Mouse (Mus musculus): ENCODE results near the gene Dvl1. TPM values are rescaled to one million over a fixed set of nuclear protein-coding genes. Genes with fewer than 3 reads are reported as not detected.

The Dvl1 gene
- polyA plus RNA-seq, 1 experiment from 2014 or later = 10.6 TPM

DNA sequence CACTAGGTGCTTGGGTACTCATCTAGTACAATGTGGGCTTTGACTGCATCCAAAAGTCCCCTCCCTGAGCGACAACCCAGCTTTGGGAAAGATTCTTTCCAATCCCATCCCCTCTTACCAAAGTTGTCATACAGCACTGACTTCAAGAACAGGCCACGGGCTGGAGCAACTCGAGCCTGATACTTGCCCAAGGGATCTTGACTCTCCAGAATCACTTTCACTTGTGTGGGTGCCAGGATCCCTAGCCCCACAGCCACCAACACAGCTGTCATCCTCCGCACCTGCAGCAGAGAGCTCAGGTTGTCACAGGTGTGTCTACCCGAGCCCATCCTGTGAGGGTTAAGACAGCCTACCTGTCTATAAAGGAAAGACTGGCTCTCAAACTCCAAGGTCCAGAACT, 42.1 kb downstream of the Dvl1 start:
- Histone ChIP-seq H3K27me3 (no peaks in the 10 kb centered on the region), H3K9ac (replicated peaks) (no peak overlapping the region), H3K4me2 (replicated peaks) (no peak overlapping the region), H3K27ac (replicated peaks) (no peak overlapping the region), H3K9me3 (no peaks in the 10 kb centered on the region), H3K4me3 (no peak overlapping the region), H3K4me1 (peaks cover 34% of the 10 kb centered on the region), H3K36me3 (peaks cover 53% of the 10 kb centered on the region)
- ATAC-seq (replicated peaks) = no peak
- WGBS = 85% methylated on average over 5 of the region's 5 CpGs

DNA sequence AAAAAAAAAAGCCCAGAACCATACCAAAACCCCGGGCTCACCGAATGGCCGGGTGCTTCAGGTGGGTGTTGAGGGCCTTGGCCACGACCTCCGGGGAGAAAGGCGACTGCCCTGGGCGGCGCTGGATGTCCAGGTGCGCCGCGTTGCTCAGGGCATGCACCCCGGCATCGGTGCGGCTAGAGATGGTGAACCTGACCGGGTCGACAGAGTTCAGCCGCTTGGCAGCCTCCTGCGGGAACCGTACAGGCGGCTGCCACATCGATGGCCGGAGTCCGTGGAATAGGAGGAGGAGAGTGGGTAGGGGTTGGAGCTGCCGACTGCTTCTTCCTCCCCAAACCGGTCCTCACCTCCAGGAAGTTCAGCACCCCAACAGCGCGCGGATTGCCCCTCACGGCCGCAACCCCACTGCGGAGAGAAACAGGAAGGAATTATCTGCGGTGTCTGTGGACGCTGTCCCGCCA, 43.8 kb downstream of the Dvl1 start:
- under 1% methylated on average over 33 of the region's 34 CpGs for WGBS
- H3K27me3 ChIP-seq = no peaks in the 10 kb centered on the region
- peak overlapping the region; percentile 98 for H3K9ac ChIP-seq (replicated peaks)
- no peak for ATAC-seq (replicated peaks)
- 0 out of 2 replicates have a peak overlapping the region, but pooled peaks have one; percentile 100 for H3K27ac ChIP-seq (replicated peaks)
- H3K4me2 ChIP-seq (replicated peaks) = peak overlapping the region; percentile 95
- H3K4me3 ChIP-seq = peak overlapping the region; percentile 100
- no peaks in the 10 kb centered on the region for H3K9me3 ChIP-seq
- peaks cover 52% of the 10 kb centered on the region for H3K4me1 ChIP-seq
- peaks cover 42% of the 10 kb centered on the region for H3K36me3 ChIP-seq

DNA sequence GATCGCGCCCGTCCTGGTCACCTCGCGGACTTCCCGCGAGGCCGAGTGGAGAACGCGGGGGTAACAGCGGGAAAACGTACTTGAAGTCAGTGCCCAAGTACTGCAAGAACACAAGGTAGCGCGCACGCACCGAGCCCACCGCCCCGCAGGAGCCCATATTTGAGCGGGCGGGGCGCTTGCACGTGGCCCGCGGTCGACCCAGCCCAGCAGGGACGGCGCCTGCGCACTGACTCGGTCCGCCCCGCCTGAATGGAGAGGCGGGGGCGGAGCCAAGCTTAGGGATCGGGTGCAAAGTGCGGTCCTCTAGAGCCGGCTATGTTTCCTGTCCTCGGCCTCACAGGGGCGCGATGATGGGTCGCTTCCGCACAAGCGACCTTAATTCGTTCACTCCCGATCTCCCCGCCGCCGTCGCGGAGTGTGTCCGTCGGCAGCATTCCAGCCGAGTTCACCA, 44.4 kb downstream of the Dvl1 start, which contains the start of the genes Pusl1 and Acap3:
Gene Pusl1 (minus strand): TSS at position 231 of the 451 bp plus-strand sequence.
Gene Acap3 (plus strand): TSS at position 272 of the 451 bp plus-strand sequence.
- Histone ChIP-seq H3K9ac (replicated peaks) (peak within 1 kb of the TSS; percentile 98), H3K36me3 (peaks cover 42% of the 10 kb centered on the region), H3K27me3 (no peaks in the 10 kb centered on the region), H3K4me1 (peaks cover 52% of the 10 kb centered on the region), H3K27ac (replicated peaks) (peak within 1 kb of the TSS; percentile 100), H3K4me3 (peak within 1 kb of the TSS; percentile 100), H3K4me2 (replicated peaks) (peak within 1 kb of the TSS; percentile 95), H3K9me3 (no peaks in the 10 kb centered on the region)
- peak; percentile 85 for ATAC-seq (replicated peaks)
- WGBS = under 1% methylated on average over 52 of the region's 52 CpGs

DNA sequence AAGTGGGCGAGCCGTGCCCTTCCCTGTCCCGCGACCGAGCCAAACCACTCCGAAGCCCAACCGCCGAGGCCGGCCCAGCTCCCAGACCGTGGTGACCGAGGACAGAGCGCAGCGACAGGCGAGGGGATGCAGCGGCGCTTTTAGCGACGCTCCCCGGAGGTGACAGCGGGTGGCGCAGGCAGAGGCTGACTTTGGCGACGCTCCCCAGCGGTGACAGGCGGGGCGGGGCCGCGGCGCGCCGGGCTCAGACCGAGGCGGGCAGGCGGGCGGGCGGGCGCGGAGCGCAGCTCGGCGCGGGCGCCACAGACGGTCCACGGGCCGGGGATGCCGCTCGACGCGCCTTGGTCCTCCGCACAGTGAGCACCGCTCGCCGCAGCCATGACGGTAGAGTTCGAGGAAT, 44.8 kb downstream of the Dvl1 start:
- peak overlapping the region; percentile 95 for H3K4me2 ChIP-seq (replicated peaks)
- peaks cover 42% of the 10 kb centered on the region for H3K36me3 ChIP-seq
- under 1% methylated on average over 54 of the region's 56 CpGs for WGBS
- H3K27me3 ChIP-seq = no peaks in the 10 kb centered on the region
- peak overlapping the region; percentile 100 for H3K4me3 ChIP-seq
- peak overlapping the region; percentile 98 for H3K9ac ChIP-seq (replicated peaks)
- peaks cover 52% of the 10 kb centered on the region for H3K4me1 ChIP-seq
- ATAC-seq (replicated peaks) = peak; percentile 91
- H3K27ac ChIP-seq (replicated peaks) = peak overlapping the region; percentile 100
- H3K9me3 ChIP-seq = no peaks in the 10 kb centered on the region

DNA sequence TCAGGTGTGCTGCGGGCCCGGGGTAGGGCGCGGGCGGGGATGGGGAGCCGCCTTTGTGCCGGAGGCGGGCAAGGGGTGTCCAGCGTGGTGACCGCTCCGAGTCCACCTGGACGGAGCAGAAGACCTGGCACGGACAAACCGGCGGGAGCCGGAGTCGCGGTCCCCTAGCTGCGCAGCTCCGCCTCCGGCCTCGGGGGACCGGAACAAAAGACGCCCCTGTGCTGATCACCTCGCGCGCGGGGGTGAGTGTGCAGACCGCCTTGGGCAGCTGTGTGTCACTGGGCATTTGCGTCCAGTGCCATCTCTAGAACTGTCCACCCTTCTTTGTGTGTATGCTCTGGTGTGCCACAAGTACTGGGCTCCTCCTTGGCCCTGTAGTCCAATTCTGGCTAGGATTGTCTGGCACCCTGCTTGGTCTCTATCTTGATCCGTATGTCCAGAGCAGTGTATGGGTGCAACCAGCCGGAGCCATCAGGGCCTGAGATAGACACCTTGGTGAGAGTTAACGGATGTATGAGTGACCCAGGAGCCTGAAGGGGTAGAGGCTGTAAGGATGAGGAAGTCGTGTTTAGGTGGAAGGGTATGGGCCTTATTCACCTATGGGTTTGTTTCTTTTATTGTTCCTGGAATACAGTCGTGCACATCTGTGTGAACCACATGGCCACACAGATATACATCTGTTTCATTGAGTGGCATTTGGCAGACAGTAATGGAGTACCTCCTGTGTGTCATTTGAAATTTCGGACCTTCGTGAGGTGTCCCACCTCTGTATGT, 45.4 kb downstream of the Dvl1 start:
- 5% methylated on average over 37 of the region's 37 CpGs for WGBS
- Histone ChIP-seq H3K27me3 (no peaks in the 10 kb centered on the region), H3K36me3 (peaks cover 39% of the 10 kb centered on the region), H3K4me3 (peak overlapping the region; percentile 100), H3K9ac (replicated peaks) (peak overlapping the region; percentile 98), H3K4me2 (replicated peaks) (peak overlapping the region; percentile 95), H3K4me1 (peaks cover 52% of the 10 kb centered on the region), H3K9me3 (no peaks in the 10 kb centered on the region), H3K27ac (replicated peaks) (peak overlapping the region; percentile 100)
- peak; percentile 42 for ATAC-seq (replicated peaks)

DNA sequence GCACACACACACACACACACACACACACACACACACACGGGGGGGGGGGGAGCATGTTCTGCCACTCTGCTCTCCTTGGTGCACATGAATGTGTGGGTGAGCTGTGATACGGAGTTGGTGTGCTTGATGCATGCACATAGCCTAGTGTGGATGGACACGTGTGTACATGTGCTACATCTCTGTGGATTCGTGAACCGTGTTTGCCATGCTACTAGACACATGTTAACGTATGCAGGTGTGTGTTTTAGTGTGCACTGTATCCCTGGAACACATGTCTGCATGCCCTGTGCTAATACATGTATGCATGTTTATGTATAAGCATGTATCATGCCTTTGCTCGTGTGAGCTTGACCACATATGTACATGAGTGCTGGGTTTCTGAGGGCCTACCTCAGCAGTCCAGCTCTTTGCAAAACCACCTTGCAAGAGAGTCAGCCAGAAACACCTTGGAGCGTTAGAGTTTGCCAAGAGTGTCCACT, 46.0 kb downstream of the Dvl1 start:
- Histone ChIP-seq H3K4me3 (peak overlapping the region; percentile 100), H3K4me2 (replicated peaks) (peak overlapping the region; percentile 95), H3K4me1 (peaks cover 52% of the 10 kb centered on the region), H3K36me3 (peaks cover 37% of the 10 kb centered on the region), H3K27me3 (no peaks in the 10 kb centered on the region), H3K9me3 (no peaks in the 10 kb centered on the region), H3K27ac (replicated peaks) (no peak overlapping the region), H3K9ac (replicated peaks) (peak overlapping the region; percentile 98)
- no peak for ATAC-seq (replicated peaks)
- 65% methylated on average over 8 of the region's 8 CpGs for WGBS

DNA sequence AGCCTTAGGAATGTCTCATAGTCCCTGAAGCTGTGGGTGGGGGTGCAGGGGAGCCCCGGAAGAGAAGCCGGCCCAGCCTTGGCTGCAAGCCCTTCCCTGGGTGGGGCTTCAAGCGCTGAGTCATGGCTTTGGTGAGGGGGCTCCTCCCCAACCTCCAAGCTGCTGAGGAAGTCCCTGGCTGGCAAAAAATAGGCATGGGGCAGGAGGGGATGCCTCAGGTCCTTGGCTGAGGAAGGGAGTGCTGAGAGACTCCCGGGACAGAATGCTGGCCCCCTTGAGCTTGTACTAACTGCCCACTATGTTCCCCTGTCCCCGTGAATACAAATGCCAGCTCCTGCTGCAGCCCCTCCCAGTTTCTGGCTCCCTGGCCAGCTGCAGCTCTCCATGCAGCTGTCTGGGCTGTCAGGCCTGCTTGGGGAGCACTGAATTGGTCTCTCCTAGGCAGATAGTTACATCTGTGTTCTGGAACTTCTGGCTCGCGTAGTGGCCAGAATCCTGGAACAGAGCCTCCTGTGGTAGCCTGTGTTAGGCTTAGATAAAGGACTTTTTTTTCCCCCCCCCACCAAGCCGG, 47.2 kb downstream of the Dvl1 start:
- Histone ChIP-seq H3K27ac (replicated peaks) (peak overlapping the region; percentile 46), H3K4me3 (peak overlapping the region; percentile 100), H3K9me3 (no peaks in the 10 kb centered on the region), H3K27me3 (no peaks in the 10 kb centered on the region), H3K36me3 (peaks cover 38% of the 10 kb centered on the region), H3K4me2 (replicated peaks) (peak overlapping the region; percentile 95), H3K9ac (replicated peaks) (peak overlapping the region; percentile 98), H3K4me1 (peaks cover 51% of the 10 kb centered on the region)
- WGBS = 20% methylated on average over 8 of the region's 8 CpGs
- no peak for ATAC-seq (replicated peaks)

DNA sequence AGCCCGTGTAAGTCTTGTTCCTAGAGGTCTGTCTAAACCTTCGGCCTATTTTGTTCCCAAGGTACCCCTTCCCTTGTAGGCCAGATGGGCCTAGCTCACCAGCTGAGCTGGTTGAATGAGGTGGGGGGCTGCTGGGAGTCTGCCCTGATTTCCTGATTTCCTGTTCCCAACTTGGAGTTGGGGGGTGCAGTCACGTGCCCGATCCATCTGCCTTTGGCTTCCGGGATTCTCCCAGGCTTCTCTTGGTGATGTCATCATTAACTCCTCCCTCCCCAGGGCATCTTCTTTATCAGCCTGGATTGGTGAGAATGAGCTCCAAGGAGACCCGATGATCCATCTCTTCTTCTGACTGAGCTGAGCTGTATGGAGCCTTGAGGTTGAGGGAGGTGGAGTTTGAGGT, 48.0 kb downstream of the Dvl1 start:
- no peaks in the 10 kb centered on the region for H3K9me3 ChIP-seq
- peak overlapping the region; percentile 98; the same call in 1 of the 2 replicates for H3K9ac ChIP-seq (replicated peaks)
- peak overlapping the region; percentile 100 for H3K4me3 ChIP-seq
- H3K4me2 ChIP-seq (replicated peaks) = peak overlapping the region; percentile 95
- no peak for ATAC-seq (replicated peaks)
- 32% methylated on average over 6 of the region's 6 CpGs for WGBS
- no peaks in the 10 kb centered on the region for H3K27me3 ChIP-seq
- peaks cover 43% of the 10 kb centered on the region for H3K4me1 ChIP-seq
- H3K27ac ChIP-seq (replicated peaks) = peak overlapping the region; percentile 46
- peaks cover 39% of the 10 kb centered on the region for H3K36me3 ChIP-seq

DNA sequence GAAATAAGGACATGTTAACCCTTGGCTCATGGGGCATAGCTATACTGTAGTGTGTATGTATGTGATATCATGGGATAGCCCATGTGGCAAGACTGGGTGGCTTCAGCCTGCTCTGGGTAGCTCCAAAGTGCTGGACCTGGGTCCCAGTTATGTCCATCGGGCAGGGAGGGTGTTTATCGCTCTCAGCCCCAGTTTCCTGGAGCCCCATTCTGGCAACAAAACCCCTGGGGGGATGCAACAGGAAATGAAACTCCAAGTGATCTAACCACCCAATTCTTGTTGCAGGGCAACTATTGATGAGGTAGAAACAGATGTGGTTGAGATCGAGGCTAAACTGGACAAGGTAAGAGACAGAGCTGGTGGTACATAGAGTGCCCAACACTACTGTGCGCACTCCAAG, 48.6 kb downstream of the Dvl1 start:
- H3K9me3 ChIP-seq = no peaks in the 10 kb centered on the region
- H3K27ac ChIP-seq (replicated peaks) = no peak overlapping the region
- peaks cover 37% of the 10 kb centered on the region for H3K4me1 ChIP-seq
- no peak overlapping the region for H3K9ac ChIP-seq (replicated peaks)
- peak overlapping the region; percentile 95; the same call in 1 of the 2 replicates for H3K4me2 ChIP-seq (replicated peaks)
- 99% methylated on average over 4 of the region's 4 CpGs for WGBS
- H3K36me3 ChIP-seq = peaks cover 45% of the 10 kb centered on the region
- peak overlapping the region; percentile 100; the same call in 1 of the 2 replicates for H3K4me3 ChIP-seq
- no peaks in the 10 kb centered on the region for H3K27me3 ChIP-seq
- ATAC-seq (replicated peaks) = no peak

DNA sequence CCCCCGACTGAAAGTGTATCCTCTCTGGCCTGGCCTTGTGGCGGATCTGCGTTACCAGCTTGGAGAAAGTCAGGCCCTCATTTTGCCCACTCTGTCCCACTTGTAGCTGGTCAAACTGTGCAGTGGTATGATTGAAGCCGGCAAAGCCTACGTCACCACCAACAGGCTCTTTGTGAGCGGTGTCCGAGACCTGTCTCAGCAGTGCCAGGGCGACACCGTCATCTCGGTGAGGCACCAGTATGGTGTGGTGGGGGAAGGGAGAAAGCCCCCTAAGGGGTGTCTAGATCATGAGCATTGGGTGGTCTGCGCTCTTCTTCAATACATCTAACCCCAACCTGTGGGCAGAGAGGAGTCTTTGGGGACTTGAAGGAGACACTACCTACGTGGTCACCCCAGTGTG, 49.3 kb downstream of the Dvl1 start:
- no peak overlapping the region for H3K4me2 ChIP-seq (replicated peaks)
- H3K9me3 ChIP-seq = no peaks in the 10 kb centered on the region
- no peak overlapping the region for H3K27ac ChIP-seq (replicated peaks)
- no peak overlapping the region for H3K4me3 ChIP-seq
- ATAC-seq (replicated peaks) = no peak
- no peak overlapping the region for H3K9ac ChIP-seq (replicated peaks)
- H3K27me3 ChIP-seq = no peaks in the 10 kb centered on the region
- peaks cover 52% of the 10 kb centered on the region for H3K36me3 ChIP-seq
- peaks cover 38% of the 10 kb centered on the region for H3K4me1 ChIP-seq
- whole genome bisulfite sequencing = 97% methylated on average over 12 of the region's 12 CpGs

DNA sequence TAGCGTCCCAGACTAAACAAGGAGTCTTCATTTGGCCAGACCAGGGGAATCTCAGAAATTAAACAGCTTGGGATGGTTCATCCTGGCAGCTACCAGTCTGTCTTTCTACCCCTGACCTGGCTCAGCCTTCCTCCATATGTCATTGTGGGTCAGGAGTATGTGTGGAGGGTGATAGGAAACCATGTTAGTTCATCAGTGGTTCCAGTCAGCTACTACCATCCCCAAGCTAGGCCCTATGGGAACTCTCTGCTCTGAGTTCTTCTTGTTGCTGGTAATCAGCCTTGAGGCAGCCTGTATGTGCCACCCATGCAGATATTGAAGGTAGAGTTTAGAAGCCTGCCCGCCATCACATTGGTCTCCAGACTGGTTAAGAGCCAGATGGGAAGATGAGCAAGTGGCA, 51.1 kb downstream of the Dvl1 start:
- ATAC-seq (replicated peaks) = no peak
- no peaks in the 10 kb centered on the region for H3K27me3 ChIP-seq
- no peak overlapping the region for H3K4me3 ChIP-seq
- no peak overlapping the region for H3K4me2 ChIP-seq (replicated peaks)
- no peaks in the 10 kb centered on the region for H3K9me3 ChIP-seq
- H3K36me3 ChIP-seq = peaks cover 70% of the 10 kb centered on the region
- no peak overlapping the region for H3K9ac ChIP-seq (replicated peaks)
- no peak overlapping the region for H3K27ac ChIP-seq (replicated peaks)
- WGBS = 99% methylated on average over 2 of the region's 2 CpGs
- peaks cover 31% of the 10 kb centered on the region for H3K4me1 ChIP-seq

DNA sequence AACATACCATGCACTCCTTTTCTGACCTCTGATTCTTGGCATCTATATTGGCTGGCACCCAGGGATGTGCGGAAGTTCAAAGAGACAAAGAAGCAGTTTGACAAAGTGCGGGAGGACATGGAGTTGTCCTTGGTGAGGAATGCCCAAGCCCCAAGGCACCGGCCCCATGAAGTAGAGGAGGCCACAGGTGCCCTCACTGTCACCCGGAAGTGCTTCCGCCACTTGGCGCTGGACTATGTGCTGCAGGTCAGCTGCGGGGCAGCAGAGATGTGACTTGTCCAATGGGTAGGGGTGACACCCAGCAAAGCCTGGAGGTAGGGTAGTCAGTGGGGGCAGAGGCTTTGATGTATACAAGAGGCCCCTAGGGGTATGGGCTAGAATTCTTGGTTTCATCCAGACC, 52.2 kb downstream of the Dvl1 start:
- 94% methylated on average over 7 of the region's 7 CpGs for WGBS
- H3K9ac ChIP-seq (replicated peaks) = no peak overlapping the region

More for the DNA sequence above, 52.2 kb downstream of the Dvl1 start:
- Histone ChIP-seq H3K4me1 (peaks cover 21% of the 10 kb centered on the region), H3K27me3 (no peaks in the 10 kb centered on the region), H3K9me3 (no peaks in the 10 kb centered on the region), H3K27ac (replicated peaks) (no peak overlapping the region), H3K4me2 (replicated peaks) (no peak overlapping the region), H3K4me3 (no peak overlapping the region), H3K36me3 (peaks cover 81% of the 10 kb centered on the region)
- no peak for ATAC-seq (replicated peaks)
